Mouse (Mus musculus): ENCODE data around the gene Klf2.

DNA sequence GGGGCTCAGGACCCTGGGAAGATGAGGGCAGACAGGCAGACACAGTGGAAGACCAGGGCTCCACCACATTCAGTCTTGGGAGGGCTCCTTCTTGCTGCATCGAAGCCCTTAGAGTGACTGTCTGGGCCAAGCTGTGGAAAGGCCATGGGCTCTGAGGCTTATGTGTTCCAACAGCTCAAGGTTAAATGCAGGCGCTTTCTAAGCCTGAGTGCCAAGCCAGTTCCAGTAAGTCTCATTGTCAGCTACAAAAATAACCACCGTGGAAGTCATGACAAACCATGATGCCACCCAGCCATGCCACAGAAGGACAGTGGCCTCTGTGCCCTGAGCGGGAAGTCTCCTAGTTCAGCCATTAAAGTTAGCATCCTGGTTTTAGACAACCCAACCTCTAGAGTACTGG lies 12.8 kb downstream of the Klf2 start:
- TF ChIP-seq E2F4 (IDR thresholded peaks at IDR 0.05; ENCODE audit: insufficient read depth) (no peak), TCF3 (IDR thresholded peaks at IDR 0.05; ENCODE audit: insufficient read length, low read depth) (no peak), MYOD1 (IDR thresholded peaks at IDR 0.05; ENCODE audit: control insufficient read depth in 1 of 3, insufficient read length in 2 of 3, low read depth in 2 of 3) (no peak), POLR2A (IDR thresholded peaks at IDR 0.05; ENCODE audit: insufficient read length, low read depth) (no peak), USF1 (IDR thresholded peaks at IDR 0.05; ENCODE audit: low read depth) (no peak), MAX (IDR thresholded peaks at IDR 0.05; ENCODE audit: low read depth) (no peak), TCF12 (IDR thresholded peaks at IDR 0.05; ENCODE audit: insufficient read depth, poor library complexity, severe bottlenecking) (no peak), POLR2AphosphoS2 (IDR thresholded peaks at IDR 0.05; ENCODE audit: insufficient read length, low read depth) (no peak), MYOG (IDR thresholded peaks at IDR 0.05; ENCODE audit: control insufficient read depth in 1 of 3, insufficient read depth in 1 of 3, insufficient read length in 2 of 3, low read depth in 2 of 3) (no peak), CEBPB (IDR thresholded peaks at IDR 0.05; ENCODE audit: insufficient read depth, poor library complexity, severe bottlenecking) (no peak), REST (IDR thresholded peaks at IDR 0.05; ENCODE audit: insufficient read depth, insufficient read length) (no peak), SRF (IDR thresholded peaks at IDR 0.05; ENCODE audit: control insufficient read depth, insufficient read length, low read depth) (no peak)

Data from myocyte (in vitro differentiated cells).